Mouse (Mus musculus) yolk sac, embryonic 10.5 days (tissue): ENCODE measurements around the gene Cfap70.

Experiments used
- DNase-seq: peaks from one replicate; pipeline ENCODE4 v3.0.0-alpha.2; 2017; ENCODE audit warnings: low spot score

Cfap70 gene

GRCm38 (mm10) chr14:20451765-20452331 is at the start of gene Cfap70:
TSS of gene Cfap70 (minus strand) at chr14:20452226.
- peak; percentile 68 for DNase-seq

GRCm38 (mm10) chr14:20499982-20500381 is 48.0 kb upstream of the Cfap70 start:
- no peak for DNase-seq

GRCm38 (mm10) chr14:20496603-20497002 is 44.6 kb upstream of the Cfap70 start, which contains the start of gene Mss51:
TSS of gene Mss51 (minus strand) at chr14:20496901.
- no peak for DNase-seq

- no peak for DNase-seq
These were observed 34.0 kb upstream of the Cfap70 start for GRCm38 (mm10) chr14:20486031-20486430.

GRCm38 (mm10) chr14:20482051-20482751 is 30.2 kb upstream of the Cfap70 start:
- DNase-seq: no peak

- peak; percentile 44 for DNase-seq
These were observed 29.2 kb upstream of the Cfap70 start for GRCm38 (mm10) chr14:20481211-20481610.

- no peak for DNase-seq
These were observed 28.2 kb upstream of the Cfap70 start for GRCm38 (mm10) chr14:20480195-20480579.

GRCm38 (mm10) chr14:20479291-20480194 is 27.5 kb upstream of the Cfap70 start, which contains the start of gene Anxa7:
TSS of gene Anxa7 (minus strand) at chr14:20480133.
- DNase-seq: peak; percentile 91

GRCm38 (mm10) chr14:20478801-20479200 is 26.8 kb upstream of the Cfap70 start:
- peak; percentile 79 for DNase-seq

GRCm38 (mm10) chr14:20478385-20478784 is 26.4 kb upstream of the Cfap70 start:
- no peak for DNase-seq

GRCm38 (mm10) chr14:20477261-20478025 is 25.4 kb upstream of the Cfap70 start:
- peak; percentile 5 for DNase-seq

- no peak for DNase-seq
These were observed 8.2 kb upstream of the Cfap70 start for GRCm38 (mm10) chr14:20460216-20460615.

- DNase-seq: no peak
These were observed 6.4 kb upstream of the Cfap70 start for GRCm38 (mm10) chr14:20458378-20458777.

- DNase-seq: no peak
These were observed 903 bp upstream of the Cfap70 start for GRCm38 (mm10) chr14:20452929-20453328.

- no peak for DNase-seq
These were observed 724 bp downstream of the Cfap70 start for GRCm38 (mm10) chr14:20451302-20451701.

- no peak for DNase-seq
These were observed 4.8 kb downstream of the Cfap70 start for GRCm38 (mm10) chr14:20447209-20447608.

- no peak for DNase-seq
These were observed 9.8 kb downstream of the Cfap70 start for GRCm38 (mm10) chr14:20442252-20442651.

GRCm38 (mm10) chr14:20436976-20437375 is 15.1 kb downstream of the Cfap70 start:
- DNase-seq: no peak

GRCm38 (mm10) chr14:20432420-20432819 is 19.6 kb downstream of the Cfap70 start:
- DNase-seq: no peak

- no peak for DNase-seq
These were observed 20.3 kb downstream of the Cfap70 start for GRCm38 (mm10) chr14:20431726-20432125.

- no peak for DNase-seq
These were observed 22.2 kb downstream of the Cfap70 start for GRCm38 (mm10) chr14:20429833-20430232.

GRCm38 (mm10) chr14:20428593-20428992 is 23.4 kb downstream of the Cfap70 start:
- DNase-seq: no peak
